Mouse (Mus musculus): ENCODE measurements around the gene Dlg4.

DNA sequence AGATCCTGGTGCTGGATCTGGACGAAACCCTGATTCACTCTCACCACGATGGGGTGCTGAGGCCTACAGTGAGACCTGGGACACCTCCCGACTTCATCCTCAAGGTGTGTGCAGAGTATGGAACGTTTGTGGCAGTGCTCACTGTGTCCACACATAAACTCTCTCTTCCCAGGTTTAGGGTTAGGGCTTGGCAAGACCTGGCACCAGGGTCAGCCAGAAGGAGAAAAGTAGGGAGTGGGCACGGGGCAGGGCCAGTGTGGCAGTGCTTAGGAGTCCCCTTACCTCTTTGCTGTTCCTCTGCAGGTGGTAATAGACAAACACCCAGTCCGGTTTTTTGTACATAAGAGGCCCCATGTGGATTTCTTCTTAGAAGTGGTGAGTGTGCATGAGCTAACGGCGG, 32.3 kb upstream of the Dlg4 start:
- TF ChIP-seq CTCF (IDR thresholded peaks at IDR 0.05; ENCODE audit: extremely low read depth, insufficient read length, insufficient replicate concordance, low read depth, low read length) (no peak), POLR2A (IDR thresholded peaks at IDR 0.05; ENCODE audit: low read depth, low read length) (no peak)

Data from small intestine, adult 2 months (tissue).